Mouse (Mus musculus): Measurements from ENCODE around the gene Vat1.
"Not testable (repeated sequence)": the region's sequence is repeated elsewhere in the genome, so short reads cannot be mapped to it uniquely, and the experiment has no call there.

Vat1 gene

DNA sequence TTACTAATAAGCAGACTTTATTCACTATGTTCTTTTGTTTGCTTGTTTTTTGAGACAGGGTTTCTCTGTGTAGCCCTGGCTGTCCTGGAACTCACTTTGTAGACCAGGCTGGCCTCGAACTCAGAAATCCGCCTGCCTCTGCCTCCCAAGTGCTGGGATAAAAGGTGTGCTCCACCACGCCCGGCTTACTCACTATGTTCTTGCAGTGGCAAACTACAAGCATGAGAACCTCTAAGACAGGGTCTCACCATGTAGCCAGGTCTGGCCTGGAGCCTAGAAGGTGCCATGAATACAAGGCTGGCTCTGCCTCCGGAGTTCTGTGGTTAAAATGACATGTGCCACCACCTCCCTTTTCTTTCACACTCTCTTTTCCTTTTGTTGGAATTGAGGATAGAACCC is 521 bp upstream of the Vat1 start:
- DNase-seq (ENCODE audit: low read depth, low spot score): not testable (repeated sequence)

DNA sequence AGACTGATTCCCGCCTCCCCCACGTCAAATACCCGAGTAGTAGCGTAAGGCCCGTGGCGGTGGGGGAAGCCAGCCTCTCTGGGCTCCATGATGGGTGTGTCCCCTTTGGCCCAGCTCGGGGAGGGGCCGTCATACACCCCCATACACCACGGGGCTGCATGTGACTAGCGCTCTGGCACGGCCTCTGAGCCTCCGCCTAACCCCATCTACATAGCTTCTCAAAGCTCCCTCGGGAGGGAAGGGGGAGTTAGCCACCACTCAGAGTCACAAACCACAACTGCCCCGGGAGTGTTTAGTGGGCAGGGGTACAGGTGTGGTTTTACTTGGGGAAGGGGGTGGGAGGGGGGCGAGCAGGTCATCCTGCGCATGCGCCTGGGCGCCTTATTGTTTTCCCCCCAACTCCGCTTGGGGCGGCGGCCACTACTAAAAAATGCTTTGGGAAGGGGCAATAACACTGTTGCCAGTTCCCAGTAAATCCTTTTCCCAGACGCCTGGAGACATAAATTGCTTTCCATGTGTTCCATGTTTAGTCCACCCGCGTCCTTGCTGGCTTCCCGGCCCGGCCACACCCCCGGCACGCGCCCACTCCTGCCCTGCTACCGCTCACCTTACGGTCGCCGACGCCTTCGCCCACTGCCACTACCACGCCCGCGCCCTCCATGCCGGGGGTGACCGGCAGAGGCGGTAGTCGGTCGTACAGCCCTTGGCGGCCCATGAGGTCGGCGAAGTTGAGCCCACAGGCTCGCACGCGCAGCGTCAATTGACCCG is 745 bp downstream of the Vat1 start:
- peak; percentile 70 for DNase-seq (ENCODE audit: low read depth, low spot score)

DNA sequence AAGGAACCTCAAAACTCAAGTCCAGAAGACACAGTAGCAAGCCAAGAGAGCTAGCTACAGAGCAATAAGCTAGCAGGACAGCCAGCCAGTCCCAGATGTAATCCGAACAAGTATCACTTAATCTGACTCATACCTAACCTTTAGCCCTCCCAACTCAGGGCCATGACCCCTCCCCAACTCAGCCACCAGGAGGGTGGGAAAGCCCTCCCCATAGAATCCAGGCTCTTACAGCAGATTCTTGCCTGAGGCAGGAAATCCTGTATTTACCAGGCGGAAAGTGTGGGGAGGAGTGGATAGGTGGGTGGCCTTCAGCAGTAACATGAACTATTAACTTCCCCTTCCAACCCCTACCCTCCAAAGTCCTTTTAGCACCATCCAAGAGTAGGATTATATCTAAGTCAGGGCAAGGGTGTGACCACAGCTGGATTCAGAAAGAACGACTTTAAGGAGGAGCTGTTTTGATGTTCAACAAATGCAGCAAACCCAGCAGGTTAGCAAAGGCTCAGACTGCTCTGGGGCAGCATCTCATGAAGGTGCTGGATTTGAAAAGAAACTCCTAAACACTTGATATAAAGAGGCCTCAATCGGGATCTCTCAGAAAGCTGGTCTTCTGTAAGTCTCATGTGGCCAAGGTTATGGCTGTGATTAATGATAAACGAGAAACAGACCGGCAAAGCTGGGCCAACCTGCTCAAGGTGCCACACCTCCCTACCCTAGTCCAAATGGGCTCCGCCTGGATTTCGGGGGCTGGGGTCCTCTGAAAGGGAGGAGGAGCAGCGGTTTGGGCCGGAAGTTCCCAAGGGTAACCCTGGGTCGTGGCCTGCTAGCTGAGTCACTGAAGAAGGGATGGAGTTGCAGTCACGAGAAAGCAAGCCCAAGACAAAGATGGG is 1.6 kb downstream of the Vat1 start, which contains the start of gene Rnd2:
Gene Rnd2, plus strand, starts transcription at position 789 of the 890 bp plus-strand sequence.
- peak; percentile 20 for DNase-seq (ENCODE audit: low read depth, low spot score)

DNA sequence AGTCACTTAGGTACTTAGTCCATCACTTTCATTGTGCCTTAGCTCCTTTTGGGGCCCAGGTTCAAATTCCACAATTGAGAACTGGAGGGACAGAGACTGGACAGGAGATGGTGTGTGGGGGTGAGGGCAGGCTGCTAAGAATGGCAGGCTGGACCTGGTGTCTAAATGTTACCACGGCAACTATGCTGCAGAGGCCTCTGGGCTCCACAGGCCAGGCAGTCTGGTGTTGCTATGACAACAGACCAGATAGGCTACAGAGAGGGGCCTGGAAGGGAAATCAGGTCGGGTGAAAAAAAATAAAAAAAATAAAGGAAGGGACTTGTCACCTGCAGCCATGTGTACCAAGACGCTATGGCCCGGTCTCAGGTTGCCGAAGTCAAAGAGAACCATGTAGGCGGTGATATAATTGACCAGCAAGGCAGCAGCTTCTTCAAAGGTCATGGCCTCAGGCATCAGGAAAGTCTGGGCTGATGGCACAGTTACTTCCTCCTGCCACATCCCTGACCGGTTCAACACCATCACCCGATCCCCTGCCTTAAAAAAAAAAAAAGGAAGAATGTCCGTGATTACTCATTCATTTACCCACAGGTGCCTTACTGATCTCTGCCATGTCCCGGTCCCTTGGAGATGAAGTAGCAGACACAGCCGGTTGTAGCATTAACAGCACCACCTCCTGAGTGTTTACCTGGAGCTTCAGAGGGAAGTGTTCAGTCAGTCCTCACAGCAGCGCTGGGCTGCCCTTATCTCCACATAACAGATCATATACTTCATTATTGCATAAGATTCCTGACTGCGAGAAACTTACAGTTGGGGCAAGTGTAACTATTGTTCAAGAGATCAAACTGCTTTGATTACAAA is 3.2 kb downstream of the Vat1 start:
- DNase-seq (ENCODE audit: low read depth, low spot score): no peak

DNA sequence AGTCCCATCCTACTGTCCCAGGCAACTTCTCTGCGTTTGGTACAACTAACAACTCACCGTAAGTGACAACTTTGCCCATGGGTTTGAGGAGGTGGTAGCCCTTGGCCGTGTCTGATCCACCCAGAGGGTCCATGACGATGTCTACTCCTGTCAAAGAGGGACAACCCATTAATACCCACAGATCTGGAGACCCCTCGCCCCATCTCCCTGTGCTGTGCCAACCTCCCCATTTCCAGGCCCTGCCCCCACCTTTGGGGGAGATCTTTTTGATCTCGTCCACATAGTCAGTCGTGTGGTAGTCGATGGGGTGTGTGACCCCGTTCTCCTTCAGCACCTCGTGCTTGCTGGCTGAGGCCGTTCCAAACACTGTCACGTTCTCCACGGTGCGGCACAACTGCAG is 3.9 kb downstream of the Vat1 start:
- DNase-seq (ENCODE audit: low read depth, low spot score): no peak

DNA sequence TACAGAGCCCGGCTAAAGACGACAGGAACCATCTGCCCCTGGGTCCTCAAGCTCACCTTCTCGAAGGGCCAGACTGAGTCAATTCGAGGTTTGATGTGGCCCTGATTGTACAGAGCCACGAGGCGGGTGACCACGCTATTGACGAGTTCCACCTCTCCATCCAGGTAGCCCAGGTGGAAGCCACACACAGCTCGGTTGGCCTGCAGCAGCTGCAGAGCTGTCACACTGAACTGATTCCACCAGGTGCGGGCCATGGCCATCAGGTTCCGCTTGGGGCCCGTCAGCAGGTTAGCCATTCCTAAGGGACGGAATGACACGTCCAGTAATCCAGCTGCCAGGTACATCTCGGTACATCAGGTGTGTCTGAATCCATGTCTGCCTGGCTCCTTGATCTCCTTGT is 5.7 kb downstream of the Vat1 start:
- DNase-seq (ENCODE audit: low read depth, low spot score): no peak

DNA sequence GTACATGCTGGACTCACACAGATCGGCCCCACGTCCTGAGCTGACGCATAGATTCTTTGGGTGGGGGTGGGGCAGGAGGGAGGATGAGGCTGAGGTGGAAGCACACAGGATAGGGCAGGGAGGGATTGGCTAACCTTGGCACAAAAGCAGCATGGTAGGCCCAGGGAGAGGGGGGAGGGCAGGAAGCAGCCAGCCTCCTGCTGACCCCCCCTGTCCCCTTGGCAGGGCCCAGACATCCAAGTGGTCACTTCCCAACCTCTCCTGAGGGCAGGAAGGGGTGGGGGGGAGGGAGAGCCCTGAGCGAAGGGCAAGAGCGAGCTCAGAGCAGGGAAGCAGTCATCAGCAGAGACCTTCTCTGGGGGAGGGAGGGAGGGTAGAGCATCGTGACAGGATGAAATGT is 6.3 kb downstream of the Vat1 start:
- DNase-seq (ENCODE audit: low read depth, low spot score): no peak

DNA sequence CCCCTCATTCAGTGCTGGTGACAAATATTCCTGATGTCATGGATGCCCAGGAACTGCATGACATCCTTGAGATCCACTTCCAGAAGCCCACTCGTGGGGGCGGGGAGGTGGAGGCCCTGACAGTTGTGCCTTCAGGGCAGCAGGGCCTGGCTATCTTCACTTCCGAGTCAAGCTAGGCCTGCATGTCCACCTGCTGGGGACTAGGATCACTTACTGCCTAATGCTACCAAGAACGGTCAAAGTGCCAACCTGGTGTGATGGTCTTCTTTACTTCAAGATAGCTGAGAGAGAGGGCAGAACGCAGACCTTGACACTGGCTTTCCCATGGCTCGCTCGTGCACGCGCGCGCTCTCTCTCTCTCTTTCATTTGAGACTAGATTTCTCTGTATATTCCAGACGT is 7.8 kb downstream of the Vat1 start:
- no peak for DNase-seq (ENCODE audit: low read depth, low spot score)

DNA sequence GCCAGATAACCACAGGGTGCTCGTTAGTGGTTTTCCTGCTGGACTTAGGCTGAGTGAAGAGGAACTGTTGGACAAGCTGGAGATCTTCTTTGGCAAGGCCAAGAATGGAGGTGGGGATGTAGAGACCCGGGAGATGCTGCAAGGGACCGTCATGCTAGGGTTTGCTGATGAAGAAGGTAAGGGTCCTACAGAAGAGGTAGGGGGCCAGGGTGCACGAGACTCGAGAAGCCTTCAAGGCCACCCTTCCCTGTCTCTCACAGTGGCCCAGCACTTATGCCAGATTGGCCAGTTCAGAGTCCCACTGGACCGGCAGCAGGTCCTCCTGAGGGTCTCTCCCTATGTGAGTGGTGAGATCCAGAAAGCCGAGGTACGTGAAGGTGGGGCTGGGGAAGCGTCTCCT is 8.4 kb downstream of the Vat1 start:
- no peak for DNase-seq (ENCODE audit: low read depth, low spot score)

DNA sequence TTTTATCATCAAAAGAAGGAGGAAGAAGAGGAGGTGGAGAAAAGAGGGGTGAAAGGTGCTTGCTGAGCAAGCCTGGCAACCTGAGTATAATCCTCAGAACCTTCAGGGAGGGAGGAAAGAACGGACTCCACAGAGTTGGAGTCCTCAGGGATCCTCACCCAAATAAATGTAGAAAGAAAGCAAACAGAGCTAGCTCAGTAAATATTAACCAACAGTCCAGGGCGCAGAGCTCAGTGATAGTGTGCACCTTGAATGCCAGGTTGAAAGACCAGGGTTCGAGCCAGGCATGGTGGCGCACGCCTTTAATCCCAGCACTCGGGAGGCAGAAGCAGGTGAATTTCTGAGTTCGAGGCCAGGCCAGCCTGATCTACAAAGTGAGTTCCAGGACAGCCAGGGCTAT is 10.4 kb downstream of the Vat1 start:
- no peak for DNase-seq (ENCODE audit: low read depth, low spot score)

DNA sequence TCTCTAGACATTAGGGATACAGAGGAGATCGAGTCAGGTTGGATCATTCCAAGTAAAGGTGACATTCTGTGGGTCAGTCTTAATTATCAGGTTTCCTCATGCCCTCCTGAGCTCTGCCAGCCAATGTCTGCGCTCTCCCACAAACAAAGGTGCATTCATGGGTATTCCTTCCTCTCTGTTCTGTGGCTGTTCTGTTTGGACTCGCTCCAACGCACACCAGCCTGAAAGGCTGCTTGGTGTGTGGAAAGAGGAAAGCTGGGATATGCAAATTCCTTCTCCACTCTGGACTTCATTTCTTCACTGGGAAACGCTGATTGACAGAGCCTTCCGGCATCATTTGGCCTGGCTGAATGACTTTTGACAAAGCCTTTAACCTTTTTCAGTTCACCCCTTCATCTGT is 11.3 kb downstream of the Vat1 start:
- DNase-seq (ENCODE audit: low read depth, low spot score): no peak

DNA sequence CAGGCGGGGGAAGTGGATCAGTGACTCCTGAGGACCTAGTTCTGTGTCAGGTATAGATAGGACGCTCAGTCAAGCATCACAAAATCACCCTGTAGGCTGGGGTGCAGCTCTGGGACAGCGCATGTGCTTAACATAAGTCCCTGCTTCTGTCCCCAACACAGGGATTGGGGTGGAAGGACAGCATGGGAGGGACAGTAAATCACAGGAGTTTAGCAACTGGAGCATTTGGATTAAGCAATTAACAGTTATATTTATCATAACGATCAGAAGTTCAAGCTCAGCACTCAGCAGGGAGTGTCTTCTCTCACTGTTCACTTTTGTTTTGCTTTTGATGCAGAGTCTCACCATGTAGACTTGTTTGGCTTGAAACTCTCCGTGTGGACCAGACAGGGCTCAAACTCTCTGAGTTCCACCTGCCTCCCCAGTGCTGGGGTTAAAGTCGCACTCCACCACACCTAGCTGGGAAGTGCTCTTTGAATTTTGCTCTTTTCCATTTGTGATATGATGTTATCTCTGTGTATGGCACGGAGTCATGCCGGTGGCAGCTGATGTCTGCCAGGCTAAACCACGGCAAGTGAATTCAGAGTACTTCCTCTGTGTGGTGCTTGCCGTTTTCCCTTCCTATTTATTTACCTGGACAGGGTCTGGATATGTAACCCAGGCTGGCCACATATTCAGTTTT is 13.8 kb downstream of the Vat1 start:
- no peak for DNase-seq (ENCODE audit: low read depth, low spot score)

DNA sequence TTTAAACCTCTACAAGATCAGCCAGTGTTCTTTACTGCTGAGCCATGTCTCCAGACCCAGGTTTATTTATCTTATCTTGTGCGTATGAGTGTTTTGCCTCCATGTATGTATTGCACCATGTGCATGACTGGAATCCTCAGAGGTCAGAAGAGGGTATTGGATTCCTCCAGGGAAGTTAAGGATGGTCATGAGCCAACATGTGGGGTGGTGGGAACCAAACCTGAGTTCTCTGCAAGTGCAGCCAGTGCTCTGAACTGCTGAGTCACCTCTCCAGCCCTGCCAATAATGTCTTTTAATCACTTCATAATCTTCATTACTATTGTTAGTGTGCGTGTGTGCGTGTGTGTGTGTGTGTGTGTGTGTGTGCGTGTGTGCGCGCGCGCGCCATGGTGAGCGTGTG is 14.5 kb downstream of the Vat1 start:
- no peak for DNase-seq (ENCODE audit: low read depth, low spot score)

DNA sequence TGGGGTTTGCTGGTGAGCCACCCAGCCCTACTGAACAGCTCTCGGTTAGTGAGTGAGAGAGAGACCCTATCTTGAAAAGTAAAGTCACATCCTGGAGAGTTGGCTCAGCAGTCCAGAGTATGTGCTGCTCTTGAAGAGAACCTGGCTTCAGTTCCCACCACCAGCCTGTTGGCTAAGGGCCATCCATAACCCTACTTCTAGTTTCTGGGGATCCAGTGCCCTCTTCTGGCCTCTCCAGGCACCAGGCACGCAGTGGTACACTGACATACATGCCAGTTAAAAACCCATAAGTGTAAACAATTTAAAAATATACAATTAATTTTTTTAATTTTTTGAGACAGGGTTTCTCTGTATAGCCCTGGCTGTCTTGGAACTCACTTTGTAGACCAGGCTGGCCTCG is 15.6 kb downstream of the Vat1 start:
- DNase-seq (ENCODE audit: low read depth, low spot score): peak; percentile 62

DNA sequence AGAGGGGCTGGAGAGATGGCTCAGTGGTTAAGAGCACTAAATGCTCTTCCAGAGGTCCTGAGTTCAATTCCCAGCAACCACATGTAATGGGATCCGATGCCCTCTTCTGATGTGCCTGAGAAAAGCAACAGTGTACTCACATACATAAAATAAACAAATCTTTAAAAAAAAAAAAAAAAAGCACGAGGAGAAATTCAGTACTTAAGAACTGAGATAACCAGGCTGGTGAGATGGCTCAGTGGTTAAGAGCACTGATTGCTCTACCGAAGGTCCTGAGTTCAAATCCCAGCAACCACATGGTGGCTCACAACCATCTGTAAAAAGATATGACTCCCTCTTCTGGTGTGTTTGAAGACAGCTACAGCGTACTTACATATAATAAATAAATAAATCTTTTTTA is 16.4 kb downstream of the Vat1 start:
- DNase-seq (ENCODE audit: low read depth, low spot score): not testable (repeated sequence)

DNA sequence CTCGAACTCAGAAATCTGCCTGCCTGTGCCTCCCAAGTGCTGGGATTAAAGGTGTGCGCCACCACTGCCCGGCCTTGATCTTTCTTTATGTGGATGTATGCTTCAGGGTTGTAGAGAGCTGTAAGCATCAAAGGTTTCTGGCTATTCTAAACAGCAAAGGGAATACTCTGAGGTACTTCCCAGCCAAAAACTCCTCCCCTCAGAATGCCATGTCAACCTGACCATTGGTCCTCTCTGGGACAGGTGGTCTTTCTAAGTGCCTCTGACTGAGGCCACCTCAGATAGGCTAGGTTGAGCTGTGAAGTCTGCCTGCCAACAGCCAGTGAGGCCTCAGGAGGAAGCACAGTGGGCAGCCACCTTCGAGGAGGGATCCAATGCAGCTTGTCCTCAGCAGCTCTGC is 17.1 kb downstream of the Vat1 start:
- DNase-seq (ENCODE audit: low read depth, low spot score): peak; percentile 34

DNA sequence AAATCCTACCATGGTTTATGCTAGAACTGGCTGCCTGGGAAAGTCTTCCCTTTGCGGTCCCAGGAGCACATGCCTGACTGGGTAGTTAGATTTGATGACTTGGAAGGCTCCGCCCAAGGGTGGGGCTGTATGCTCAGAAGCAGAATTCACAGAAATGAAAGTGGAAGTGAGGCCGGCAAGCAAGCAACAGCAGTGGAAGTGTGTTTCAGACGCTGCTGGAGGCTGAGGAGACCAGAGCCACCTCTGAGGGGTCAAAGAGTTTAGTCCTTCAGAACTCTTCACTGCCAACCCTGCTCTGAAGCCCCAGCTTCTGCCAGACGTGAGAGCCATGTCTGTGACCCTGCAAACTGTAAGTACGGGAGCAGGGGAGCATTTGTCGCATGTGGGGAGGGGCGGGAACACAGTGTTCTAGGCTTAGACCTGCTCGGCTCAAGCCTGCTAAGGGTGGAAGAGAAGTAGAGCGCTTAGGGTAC is 17.7 kb downstream of the Vat1 start, which contains the start of gene Ifi35:
Gene Ifi35, plus strand, starts transcription at position 134 of the 473 bp plus-strand sequence.
- DNase-seq (ENCODE audit: low read depth, low spot score): peak; percentile 90

DNA sequence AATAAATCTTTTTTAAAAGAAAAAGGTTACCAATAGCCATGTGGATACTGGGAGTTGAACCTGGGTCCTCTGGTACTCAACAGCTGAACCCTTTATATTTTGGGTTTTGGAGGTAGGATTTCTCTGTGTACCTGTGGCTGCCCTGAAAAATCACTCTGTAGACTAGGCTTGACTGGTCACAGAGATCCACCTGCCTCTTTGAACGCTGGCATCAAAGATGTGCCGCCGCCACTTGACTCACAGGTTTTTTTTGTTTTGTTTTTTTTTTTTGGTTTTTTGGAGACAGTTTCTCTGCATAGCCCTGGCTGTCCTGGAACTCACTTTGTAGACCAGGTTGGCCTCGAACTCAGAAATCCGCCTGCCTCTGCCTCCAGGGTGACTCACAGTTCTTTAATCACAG is 18.2 kb downstream of the Vat1 start:
- peak; percentile 34 for DNase-seq (ENCODE audit: low read depth, low spot score)

DNA sequence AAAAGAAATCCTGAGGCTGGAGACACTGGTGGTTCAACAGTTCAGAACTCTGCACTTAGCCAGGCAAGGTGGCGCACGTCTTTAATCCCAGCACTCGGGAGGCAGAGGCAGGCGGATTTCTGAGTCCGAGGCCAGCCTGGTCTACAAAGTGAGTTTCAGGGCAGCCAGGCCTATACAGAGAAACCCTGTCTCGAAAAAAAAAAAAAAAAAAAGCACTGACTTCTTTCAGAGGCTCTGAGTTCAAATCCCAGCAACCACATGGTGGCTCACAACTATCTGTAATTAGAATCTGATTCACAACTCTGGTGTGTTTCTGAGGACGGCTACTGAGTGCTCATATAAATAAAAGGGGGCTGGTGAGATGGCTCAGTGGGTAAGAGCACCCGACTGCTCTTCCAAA is 19.2 kb downstream of the Vat1 start:
- not testable (repeated sequence) for DNase-seq (ENCODE audit: low read depth, low spot score)

DNA sequence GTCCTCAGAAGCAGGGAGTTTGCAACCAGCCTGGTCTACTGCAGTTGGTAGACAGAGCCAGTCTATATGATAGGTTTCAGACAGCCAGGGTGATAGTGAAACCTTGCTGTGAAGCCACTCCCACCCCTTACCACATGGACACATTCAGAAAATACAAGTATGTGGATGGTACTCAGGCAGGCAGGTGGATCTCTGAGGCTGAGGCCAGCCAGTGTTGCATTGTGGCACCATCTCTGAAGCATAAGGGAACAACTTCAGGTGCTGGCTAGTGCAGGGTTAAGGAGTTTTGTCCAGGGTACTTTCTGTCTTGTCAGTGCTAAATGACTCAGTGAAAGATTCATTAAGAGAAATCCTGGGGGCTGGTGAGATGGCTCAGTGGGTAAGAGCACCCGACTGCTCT is 19.7 kb downstream of the Vat1 start:
- DNase-seq (ENCODE audit: low read depth, low spot score): peak; percentile 22

DNA sequence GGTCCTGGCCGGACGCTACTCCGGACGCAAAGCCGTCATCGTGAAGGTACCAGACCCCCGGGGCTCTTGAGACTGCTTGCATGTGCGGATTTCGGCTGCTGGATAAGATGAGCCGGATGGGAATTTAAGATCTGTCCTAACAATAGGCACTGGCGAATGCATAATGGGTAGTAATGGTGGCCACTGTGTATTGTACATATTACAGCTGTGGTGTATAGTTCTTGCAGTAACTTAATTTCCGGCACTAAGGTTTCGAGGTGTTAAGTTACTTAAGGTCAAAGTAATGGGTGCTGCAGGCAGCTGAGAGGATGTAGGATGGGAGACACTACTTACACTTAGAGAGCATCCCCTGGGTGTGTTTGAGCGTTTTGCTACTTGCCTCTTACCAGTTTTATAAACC is 23.3 kb downstream of the Vat1 start:
- DNase-seq (ENCODE audit: low read depth, low spot score): no peak

Measured in CD4-positive, CD25-positive, alpha-beta regulatory T cell, adult 2 months (primary cell).